In genomic region chr17:55931553-55932502, GRCm38 (mm10) we compare ENCODE assay signal across 8 mouse cellular contexts. TPM values are rescaled to one million over a fixed set of nuclear protein-coding genes. Genes with fewer than 3 reads are reported as not detected.
DNase-seq lines count a peak whose midpoint lies in the region; ATAC-seq and TF ChIP-seq lines count a peak whose summit lies in the region.

No protein-coding gene starts in this region.

- peaks cover 3% of the 10 kb centered on the region; the same call in 1 of the 2 replicates for H3K9me3 ChIP-seq in ES-E14 (ENCODE audit: control insufficient read depth, insufficient read depth, low read depth, low read length)
- H3K9me3 ChIP-seq in embryonic facial prominence, embryonic 14.5 days (ENCODE audit: control insufficient read depth, low read length) = 0 out of 2 replicates have a peak, but pooled peaks cover 3% of the 10 kb centered on the region

- peak overlapping the region; percentile 83 for H3K9ac ChIP-seq in ES-E14 (ENCODE audit: insufficient read depth, low read depth, low read length, poor library complexity, severe bottlenecking)
- H3K9ac ChIP-seq in embryonic facial prominence, embryonic 14.5 days (ENCODE audit: low read depth, low read length) = peak overlapping the region; percentile 76

- peak overlapping the region; percentile 54; the same call in 1 of the 2 replicates for H3K27ac ChIP-seq in ES-E14 (ENCODE audit: insufficient read depth, low read depth, low read length, poor library complexity, severe bottlenecking)
- peak overlapping the region; percentile 87 for H3K27ac ChIP-seq in bone marrow, adult 2 months (ENCODE audit: control insufficient read depth, insufficient read depth, low read depth, low read length, poor library complexity)
- peak overlapping the region; percentile 80 for H3K27ac ChIP-seq in embryonic facial prominence, embryonic 14.5 days (replicated peaks; ENCODE audit: low read depth, low read length)
- H3K27ac ChIP-seq in layer of hippocampus, adult 2 months = peak overlapping the region; percentile 92

- peak overlapping the region; percentile 77 for H3K4me2 ChIP-seq in embryonic facial prominence, embryonic 14.5 days (ENCODE audit: low read depth, low read length)

- peak overlapping the region; percentile 76 to 82 for H3K4me3 ChIP-seq in ES-E14 (ENCODE audit: insufficient read depth in 1 of 2, low read depth in 1 of 2, low read length in 2 of 2, poor library complexity in 1 of 2, severe bottlenecking in 1 of 2)
- H3K4me3 ChIP-seq in bone marrow, adult 2 months (replicated peaks; ENCODE audit: control insufficient read depth, low read depth, low read length) = peak overlapping the region; percentile 100
- peak overlapping the region; percentile 62 for H3K4me3 ChIP-seq in embryonic facial prominence, embryonic 14.5 days (ENCODE audit: low read depth, low read length)
- peak overlapping the region; percentile 76 for H3K4me3 ChIP-seq in layer of hippocampus, adult 2 months

- in situ Hi-C loops in ES-E14 (cut with MboI; ENCODE audit: low sequenced_read_pairs in 2 of 2, unreplicated experiment in 2 of 2) = no loop called here

- no peaks in the 10 kb centered on the region for H3K36me3 ChIP-seq in ES-E14 (ENCODE audit: control insufficient read depth, insufficient read depth, low read length, poor library complexity, severe bottlenecking)
- H3K36me3 ChIP-seq in embryonic facial prominence, embryonic 14.5 days (ENCODE audit: control insufficient read depth, insufficient read depth, low read length) = no peaks in the 10 kb centered on the region

- peak; percentile 96 for ATAC-seq in embryonic facial prominence, embryonic 14.5 days (ENCODE audit: low read depth)

- no peaks in the 10 kb centered on the region for H3K27me3 ChIP-seq in embryonic facial prominence, embryonic 14.5 days (replicated peaks; ENCODE audit: control insufficient read depth, insufficient read depth, low read length)

- DNase-seq in ES-E14 (ENCODE audit: low read depth, low spot score) = peak; percentile 83
- peak; percentile 85 for DNase-seq in embryonic facial prominence, embryonic 14.5 days (ENCODE audit: low spot score)
- peak; percentile 38 for DNase-seq in heart, postnatal 4 days
- DNase-seq in layer of hippocampus, adult 2 months (ENCODE audit: low spot score in 2 of 2) = peak; percentile 41 to 58
- DNase-seq in lung, postnatal 10 days = peak; percentile 73
- DNase-seq in ovary, postnatal 10 days (ENCODE audit: low spot score) = peak; percentile 36
- DNase-seq in thymus, postnatal 36 days = peak; percentile 62 to 74

- TF ChIP-seq CTCF in bone marrow, adult 2 months (IDR thresholded peaks at IDR 0.05; ENCODE audit: control insufficient read depth, insufficient read depth, low read length) = no peak
- peak; percentile 56 for TF ChIP-seq CTCF in layer of hippocampus, adult 2 months (conservative IDR thresholded peaks at IDR 0.05)

- 1% methylated on average over 33 of the region's 33 CpGs for WGBS in bone marrow, adult 2 months
- WGBS in embryonic facial prominence, embryonic 14.5 days = 1% methylated on average over 24 of the region's 33 CpGs

- peak; percentile 39; the same call in 1 of the 2 replicates for TF ChIP-seq POLR2A in bone marrow, adult 2 months (IDR thresholded peaks at IDR 0.05; ENCODE audit: borderline replicate concordance, control insufficient read depth, low read depth, low read length)

- H3K4me1 ChIP-seq in ES-E14 (ENCODE audit: control insufficient read depth in 2 of 2, insufficient read depth in 2 of 2, low read length in 2 of 2, poor library complexity in 1 of 2) = no peaks in the 10 kb centered on the region; a peak in 1 of 4 replicates
- H3K4me1 ChIP-seq in bone marrow, adult 2 months (ENCODE audit: control insufficient read depth, insufficient read depth, low read length) = no peaks in the 10 kb centered on the region; the same call in 1 of the 2 replicates
- no peaks in the 10 kb centered on the region for H3K4me1 ChIP-seq in embryonic facial prominence, embryonic 14.5 days (ENCODE audit: control insufficient read depth, insufficient read depth, low read length)

TF ChIP-seq in ES-E14, 5 proteins besides CTCF, POLR2A, EP300 and RAD21:
- no peak for TF ChIP-seq MAFK (IDR thresholded peaks at IDR 0.05; ENCODE audit: insufficient read depth, low read depth, low read length)
- peak; percentile 63 for TF ChIP-seq CHD2 (IDR thresholded peaks at IDR 0.05; ENCODE audit: low read depth, low read length)

RNA-seq across cellular contexts. Expression of gene Zfp119b, which starts 17.5 kb away (rescaled TPM):
- 3.9 and 4.6 TPM in 2 replicates for total RNA-seq in ES-E14 (2012; rRNA removed)
- 1.4 TPM in 1 of 2 replicates, not detected in the other for polyA plus RNA-seq in bone marrow, adult 2 months (2011; ENCODE audit: insufficient read depth, insufficient read length, low replicate concordance, missing spikeins)
- polyA plus RNA-seq in embryonic facial prominence, embryonic 14.5 days (2014; fragmentation: Nextera tagmentation; extraction: Ambion mirVana) = 6.0 and 7.3 TPM in 2 replicates
- total RNA-seq in heart, postnatal 4 days (2021) = 1 to 10 TPM; 3.3 to 4.0 TPM
- 1 to 10 TPM; 3.5 to 4.0 TPM for total RNA-seq in layer of hippocampus, adult 2 months (2021)

RNA-seq across cellular contexts. Expression of gene Ebi3, which starts 20.6 kb away (rescaled TPM):
- total RNA-seq in ES-E14 (2012; rRNA removed) = 0.49 and 0.74 TPM in 2 replicates
- 8.5 and 34.4 TPM in 2 replicates for polyA plus RNA-seq in bone marrow, adult 2 months (2011; ENCODE audit: insufficient read depth, insufficient read length, low replicate concordance, missing spikeins)
- polyA plus RNA-seq in embryonic facial prominence, embryonic 14.5 days (2014; fragmentation: Nextera tagmentation; extraction: Ambion mirVana) = 3.5 and 4.2 TPM in 2 replicates
- under 1 TPM; 0.61 to 0.71 TPM for total RNA-seq in heart, postnatal 4 days (2021)
- 1 to 10 TPM; 1.0 to 1.6 TPM for total RNA-seq in layer of hippocampus, adult 2 months (2021)

RNA-seq across cellular contexts. Expression of gene Yju2, which starts 27.1 kb away (rescaled TPM):
- total RNA-seq in ES-E14 (2012; rRNA removed) = 14.0 and 14.7 TPM in 2 replicates
- 9.3 and 12.3 TPM in 2 replicates for polyA plus RNA-seq in bone marrow, adult 2 months (2011; ENCODE audit: insufficient read depth, insufficient read length, low replicate concordance, missing spikeins)
- polyA plus RNA-seq in embryonic facial prominence, embryonic 14.5 days (2014; fragmentation: Nextera tagmentation; extraction: Ambion mirVana) = 16.8 and 20.2 TPM in 2 replicates
- total RNA-seq in heart, postnatal 4 days (2021) = 10 to 100 TPM; 14.8 to 14.9 TPM
- total RNA-seq in layer of hippocampus, adult 2 months (2021) = 10 to 100 TPM; 18.1 to 19.0 TPM

RNA-seq across cellular contexts. Expression of gene Shd, which starts 38.4 kb away (rescaled TPM):
- total RNA-seq in ES-E14 (2012; rRNA removed) = 1.5 and 2.4 TPM in 2 replicates
- 1.6 TPM in 1 of 2 replicates, not detected in the other for polyA plus RNA-seq in bone marrow, adult 2 months (2011; ENCODE audit: insufficient read depth, insufficient read length, low replicate concordance, missing spikeins)
- 11.0 and 18.9 TPM in 2 replicates for polyA plus RNA-seq in embryonic facial prominence, embryonic 14.5 days (2014; fragmentation: Nextera tagmentation; extraction: Ambion mirVana)
- 1 to 10 TPM; 3.7 to 4.6 TPM for total RNA-seq in heart, postnatal 4 days (2021)
- 10 to 100 TPM; 23.7 to 28.4 TPM for total RNA-seq in layer of hippocampus, adult 2 months (2021)

RNA-seq across cellular contexts. Expression of gene Zfp959, which starts 39.9 kb away (rescaled TPM):
- 6.6 and 6.9 TPM in 2 replicates for total RNA-seq in ES-E14 (2012; rRNA removed)
- 4.0 and 8.3 TPM in 2 replicates for polyA plus RNA-seq in bone marrow, adult 2 months (2011; ENCODE audit: insufficient read depth, insufficient read length, low replicate concordance, missing spikeins)
- polyA plus RNA-seq in embryonic facial prominence, embryonic 14.5 days (2014; fragmentation: Nextera tagmentation; extraction: Ambion mirVana) = 7.9 and 10.4 TPM in 2 replicates
- total RNA-seq in heart, postnatal 4 days (2021) = 1 to 10 TPM; 5.1 to 5.6 TPM
- 1 to 10 TPM; 6.2 to 6.9 TPM for total RNA-seq in layer of hippocampus, adult 2 months (2021)

Comparison
In these comparisons a context has a peak if more than half of its experiments do, and no peak if none do; other contexts are left out.
1. Peak in every context shown above with its lines: DNase-seq, ATAC-seq, H3K4me3 ChIP-seq and H3K27ac ChIP-seq.